Mouse (Mus musculus) lung, embryonic 16.5 days (tissue): ENCODE data around the gene Scarb2. TPM values are rescaled to one million over a fixed set of nuclear protein-coding genes. Genes with fewer than 3 reads are reported as not detected.
A peak's percentile ranks its signal among the peaks of the same experiment; 100 is the strongest.

Source experiments
- ATAC-seq: fragments of 200-750 bp; cut with Nextera tagmentation; 2 replicates; pipeline ENCODE4 v1.8.0; 2017; ENCODE audit warnings: low read depth, mild to moderate bottlenecking, moderate library complexity
- H3K27ac ChIP-seq: fragments of 300-500 bp; sonication (generic); 2 replicates; pipeline ENCODE4 v1.5.1; 2014; ENCODE audit warnings: mild to moderate bottlenecking, control low read depth, low read length
- H3K27me3 ChIP-seq: fragments of 300-500 bp; sonication (generic); 2 replicates; pipeline ENCODE4 v1.6.1; 2014; ENCODE audit warnings: low read depth, low read length, mixed read lengths; ENCODE audit not compliant: control insufficient read depth, insufficient read depth
- H3K36me3 ChIP-seq: fragments of 300-500 bp; sonication (generic); 2 replicates; pipeline ENCODE4 v1.6.1; 2014; ENCODE audit warnings: low read length; ENCODE audit not compliant: control insufficient read depth, insufficient read depth
- H3K4me1 ChIP-seq: fragments of 300-500 bp; sonication (generic); replicated peaks from 2 replicates; pipeline ENCODE4 v1.6.1; 2014; ENCODE audit warnings: low read length, mixed read lengths; ENCODE audit not compliant: control insufficient read depth, insufficient read depth
- H3K4me2 ChIP-seq: fragments of 300-500 bp; sonication (generic); 2 replicates; pipeline ENCODE4 v1.6.1; 2014; ENCODE audit warnings: low read depth, low read length, control low read depth
- H3K4me3 ChIP-seq: fragments of 300-500 bp; sonication (generic); 2 replicates; pipeline ENCODE4 v1.5.1; 2014; ENCODE audit warnings: mild to moderate bottlenecking, low read length, control low read depth
- H3K9ac ChIP-seq: fragments of 300-500 bp; sonication (generic); 2 replicates; pipeline ENCODE4 v1.6.1; 2014; ENCODE audit warnings: low read length, control low read depth
- H3K9me3 ChIP-seq: fragments of 300-500 bp; sonication (generic); 2 replicates; pipeline ENCODE4 v1.6.1; 2016; ENCODE audit warnings: low read length; ENCODE audit not compliant: control insufficient read depth
- WGBS: fragments of 180-500 bp; shearing (Covaris S2); extraction: QIAGEN DNeasy Blood & Tissue Kit; methylation state at CpG from one replicate; pipeline ENCODE4 v1.1.7; 2014; 5-methylcytosine and 5-hydroxymethylcytosine counted together
- polyA plus RNA-seq: library from polyadenylated mRNA; unstranded; fragments of >200 nt; fragmentation: Nextera tagmentation; extraction: Ambion mirVana; gene quantifications from 2 replicates; pipeline ENCODE4 v1.2.1, GENCODE M21; 2015

The Scarb2 gene
- polyA plus RNA-seq, 1 experiment from 2014 or later, result 18.6 TPM

- H3K9ac ChIP-seq, result no peak overlapping the region
- no peaks in the 10 kb centered on the region for H3K36me3 ChIP-seq
- no peaks in the 10 kb centered on the region for H3K9me3 ChIP-seq
- peaks cover 53% of the 10 kb centered on the region for H3K4me1 ChIP-seq
- no peak overlapping the region for H3K4me3 ChIP-seq
- peak overlapping the region; percentile 51 for H3K27ac ChIP-seq
- H3K4me2 ChIP-seq, result no peak overlapping the region
- 23% methylated on average over 5 of the region's 5 CpGs for WGBS
- peak; percentile 81 for ATAC-seq
- H3K27me3 ChIP-seq, result no peaks in the 10 kb centered on the region
These were observed 8.0 kb downstream of the Scarb2 start for GRCm38 (mm10) chr5:92498661-92499060.

DNA sequence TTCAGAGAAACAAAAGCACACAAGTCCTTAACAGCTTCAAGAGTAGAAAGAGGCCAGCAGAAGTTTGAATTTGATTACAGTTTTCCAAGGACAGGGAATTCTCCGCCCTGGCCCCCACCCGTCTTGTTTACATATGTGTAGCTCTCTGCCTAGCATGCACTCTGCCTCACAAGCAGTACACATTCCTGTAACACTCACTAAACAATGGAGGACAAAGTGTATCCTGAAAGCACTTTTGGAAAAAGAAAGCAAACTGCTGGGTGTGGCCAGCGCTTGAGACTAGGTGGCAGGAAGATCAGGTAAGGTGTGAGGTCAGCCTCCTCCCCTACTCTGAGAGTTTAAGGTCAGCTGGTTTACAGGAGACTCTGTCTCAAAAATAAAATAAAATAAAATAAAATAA lies 8.4 kb downstream of the Scarb2 start:
- Histone ChIP-seq H3K27ac (peak overlapping the region; percentile 47), H3K4me1 (peaks cover 52% of the 10 kb centered on the region), H3K9ac (no peak overlapping the region), H3K9me3 (no peaks in the 10 kb centered on the region), H3K4me3 (no peak overlapping the region), H3K27me3 (no peaks in the 10 kb centered on the region), H3K4me2 (no peak overlapping the region), H3K36me3 (no peaks in the 10 kb centered on the region)
- WGBS, result 44% methylated on average over 3 of the region's 3 CpGs
- ATAC-seq, result peak; percentile 43

- Histone ChIP-seq H3K9me3 (no peaks in the 10 kb centered on the region), H3K9ac (no peak overlapping the region), H3K4me3 (no peak overlapping the region), H3K36me3 (no peaks in the 10 kb centered on the region), H3K4me2 (no peak overlapping the region), H3K27me3 (no peaks in the 10 kb centered on the region), H3K27ac (peak overlapping the region; percentile 58), H3K4me1 (peaks cover 56% of the 10 kb centered on the region)
- WGBS, result 63% methylated on average over 7 of the region's 7 CpGs
- peak; percentile 37; the same call in 1 of the 2 replicates for ATAC-seq
These were observed 10.7 kb downstream of the Scarb2 start for GRCm38 (mm10) chr5:92495771-92496409.

DNA sequence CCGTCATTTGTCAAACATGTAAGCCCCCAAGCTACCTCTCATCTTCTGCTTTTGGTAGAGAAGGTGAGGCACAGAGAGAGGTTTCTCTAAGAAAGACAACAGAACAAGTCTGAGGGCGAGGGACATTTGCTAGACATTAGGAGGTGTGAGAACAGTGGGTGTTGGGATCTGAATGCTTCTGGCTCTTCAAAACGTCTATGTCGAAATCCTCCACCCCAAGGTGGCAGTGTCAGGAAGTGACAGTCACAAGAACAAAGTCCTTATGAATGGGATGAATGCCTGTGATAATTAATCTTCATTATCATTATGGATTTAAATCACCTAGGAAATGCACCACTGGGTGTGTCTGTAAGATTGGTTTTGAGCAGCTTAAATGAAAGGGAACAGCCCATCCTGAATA lies 11.3 kb downstream of the Scarb2 start:
- WGBS, result 47% methylated on average over 4 of the region's 4 CpGs
- Histone ChIP-seq H3K4me3 (no peak overlapping the region), H3K9me3 (no peaks in the 10 kb centered on the region), H3K27ac (peak overlapping the region; percentile 58), H3K27me3 (no peaks in the 10 kb centered on the region), H3K4me1 (peaks cover 61% of the 10 kb centered on the region), H3K4me2 (no peak overlapping the region), H3K36me3 (no peaks in the 10 kb centered on the region), H3K9ac (no peak overlapping the region)
- ATAC-seq, result no peak

DNA sequence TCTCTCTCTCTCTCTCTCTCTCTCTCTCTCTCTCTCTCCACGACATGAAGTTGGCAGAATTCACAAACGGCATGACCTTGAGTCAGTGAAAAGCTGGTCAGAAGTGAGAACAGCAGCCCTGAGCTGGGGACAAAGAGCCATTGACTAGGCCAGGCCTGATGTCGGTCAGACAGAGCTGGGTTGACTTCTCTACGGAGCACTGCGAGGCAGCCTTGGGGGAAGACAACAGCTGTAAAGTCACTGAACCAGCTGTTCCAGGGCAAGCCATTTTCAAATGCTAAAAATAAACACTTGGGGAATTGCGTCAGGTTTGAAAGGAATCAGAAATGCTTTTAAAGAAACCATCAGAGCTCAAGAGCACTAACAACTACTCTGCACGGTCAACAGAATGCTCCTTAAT lies 13.2 kb downstream of the Scarb2 start:
- Histone ChIP-seq H3K4me1 (peaks cover 60% of the 10 kb centered on the region), H3K4me3 (no peak overlapping the region), H3K27me3 (no peaks in the 10 kb centered on the region), H3K4me2 (no peak overlapping the region), H3K9me3 (no peaks in the 10 kb centered on the region), H3K27ac (peak overlapping the region; percentile 44), H3K9ac (no peak overlapping the region), H3K36me3 (no peaks in the 10 kb centered on the region)
- ATAC-seq, result peak; percentile 77
- WGBS, result 25% methylated on average over 7 of the region's 7 CpGs

GRCm38 (mm10) chr5:92490779-92491178 lies 15.9 kb downstream of the Scarb2 start:
- peaks cover 53% of the 10 kb centered on the region for H3K4me1 ChIP-seq
- no peaks in the 10 kb centered on the region for H3K27me3 ChIP-seq
- H3K9ac ChIP-seq, result no peak overlapping the region
- no peak overlapping the region for H3K4me3 ChIP-seq
- H3K9me3 ChIP-seq, result no peaks in the 10 kb centered on the region
- H3K27ac ChIP-seq, result no peak overlapping the region
- WGBS, result 50% methylated on average over 4 of the region's 4 CpGs
- no peak overlapping the region for H3K4me2 ChIP-seq
- H3K36me3 ChIP-seq, result peaks cover 4% of the 10 kb centered on the region; the same call in 1 of the 2 replicates
- ATAC-seq, result no peak

- H3K4me1 ChIP-seq, result peaks cover 48% of the 10 kb centered on the region
These were observed 16.3 kb downstream of the Scarb2 start for GRCm38 (mm10) chr5:92490304-92490703.

GRCm38 (mm10) chr5:92489503-92489902 lies 17.1 kb downstream of the Scarb2 start:
- no peak overlapping the region for H3K4me2 ChIP-seq
- no peak; the same call in 1 of the 2 replicates for ATAC-seq
- no peak overlapping the region for H3K9ac ChIP-seq
- peaks cover 7% of the 10 kb centered on the region for H3K36me3 ChIP-seq
- 17% methylated on average over 4 of the region's 4 CpGs for WGBS
- H3K9me3 ChIP-seq, result no peaks in the 10 kb centered on the region
- peak overlapping the region; percentile 75 for H3K27ac ChIP-seq
- no peaks in the 10 kb centered on the region for H3K27me3 ChIP-seq
- H3K4me3 ChIP-seq, result no peak overlapping the region
- H3K4me1 ChIP-seq, result peaks cover 43% of the 10 kb centered on the region

More at GRCm38 (mm10) chr5:92490304-92490703, 16.3 kb downstream of the Scarb2 start:
- H3K4me2 ChIP-seq, result no peak overlapping the region
- no peak overlapping the region for H3K9ac ChIP-seq
- H3K27me3 ChIP-seq, result no peaks in the 10 kb centered on the region
- H3K9me3 ChIP-seq, result no peaks in the 10 kb centered on the region
- H3K4me3 ChIP-seq, result no peak overlapping the region
- no peak for ATAC-seq
- H3K27ac ChIP-seq, result no peak overlapping the region
- WGBS, result 58% methylated on average over 3 of the region's 3 CpGs
- H3K36me3 ChIP-seq, result peaks cover 4% of the 10 kb centered on the region; the same call in 1 of the 2 replicates

GRCm38 (mm10) chr5:92488961-92489360 lies 17.7 kb downstream of the Scarb2 start:
- Histone ChIP-seq H3K4me2 (0 out of 2 replicates have a peak overlapping the region, but pooled peaks have one; percentile 4), H3K4me3 (no peak overlapping the region), H3K27me3 (no peaks in the 10 kb centered on the region), H3K9me3 (no peaks in the 10 kb centered on the region), H3K27ac (peak overlapping the region; percentile 75), H3K9ac (peak overlapping the region; percentile 36; the same call in 1 of the 2 replicates), H3K36me3 (peaks cover 12% of the 10 kb centered on the region), H3K4me1 (peaks cover 38% of the 10 kb centered on the region)
- ATAC-seq, result peak; percentile 44
- 25% methylated on average over 7 of the region's 7 CpGs for WGBS
